Mouse (Mus musculus) intestine, postnatal 0 days (tissue): ENCODE measurements around the gene Zhx3. TPM values are rescaled to one million over a fixed set of nuclear protein-coding genes. Genes with fewer than 3 reads are reported as not detected.

ENCODE experiments used
- ATAC-seq: fragments of 200-750 bp; cut with Nextera tagmentation; 2 replicates; pipeline ENCODE4 v1.8.0; 2017; ENCODE audit warnings: mild to moderate bottlenecking, moderate TSS enrichment, moderate library complexity
- H3K27ac ChIP-seq: fragments of 300-500 bp; sonication (generic); 2 replicates; pipeline ENCODE4 v1.5.1; 2014; ENCODE audit warnings: mild to moderate bottlenecking, low read depth, low read length, moderate library complexity
- H3K27me3 ChIP-seq: fragments of 300-500 bp; sonication (generic); replicated peaks from 2 replicates; pipeline ENCODE4 v1.6.1; 2014; ENCODE audit warnings: low read length, mixed read lengths; ENCODE audit not compliant: control insufficient read depth, insufficient read depth
- H3K36me3 ChIP-seq: fragments of 300-500 bp; sonication (generic); 2 replicates; pipeline ENCODE4 v1.6.1; 2014; ENCODE audit warnings: mild to moderate bottlenecking, moderate library complexity; ENCODE audit not compliant: control insufficient read depth, insufficient read depth
- H3K4me1 ChIP-seq: fragments of 300-500 bp; sonication (generic); replicated peaks from 2 replicates; pipeline ENCODE4 v1.6.1; 2014; ENCODE audit warnings: antibody characterized with exemption, low read length, mixed read lengths; ENCODE audit not compliant: control insufficient read depth, insufficient read depth
- H3K4me2 ChIP-seq: fragments of 300-500 bp; sonication (generic); replicated peaks from 2 replicates; pipeline ENCODE4 v1.6.1; 2014; ENCODE audit warnings: low read depth, mild to moderate bottlenecking, moderate library complexity
- H3K4me3 ChIP-seq: fragments of 300-500 bp; sonication (generic); 2 replicates; pipeline ENCODE4 v1.5.1; 2014; ENCODE audit warnings: low read depth, low read length
- H3K9ac ChIP-seq: fragments of 300-500 bp; sonication (generic); 2 replicates; pipeline ENCODE4 v1.6.1; 2014; ENCODE audit warnings: mild to moderate bottlenecking, low read depth, low read length
- H3K9me3 ChIP-seq: fragments of 300-500 bp; sonication (generic); 2 replicates; pipeline ENCODE4 v1.6.1; 2016; ENCODE audit warnings: mixed run types; ENCODE audit not compliant: control insufficient read depth
- CTCF ChIP-seq: sonication (generic); IDR thresholded peaks from 2 replicates; pipeline ENCODE4 v1.5.1; 2016; ENCODE audit warnings: low read depth, mild to moderate bottlenecking, control low read depth, antibody characterized with exemption, moderate library complexity
- WGBS: fragments of 180-500 bp; shearing (Covaris S2); extraction: QIAGEN DNeasy Blood & Tissue Kit; methylation state at CpG from one replicate; pipeline ENCODE4 v1.1.7; 2014; 5-methylcytosine and 5-hydroxymethylcytosine counted together
- polyA plus RNA-seq: library from polyadenylated mRNA; unstranded; fragments of >200 nt; fragmentation: Nextera tagmentation; extraction: Ambion mirVana; gene quantifications from 2 replicates; pipeline ENCODE4 v1.2.1, GENCODE M21; 2015

The Zhx3 gene
- polyA plus RNA-seq, 1 experiment from 2014 or later: 3.5 TPM

GRCm38 (mm10) chr2:160865266-160865665 lies 7.5 kb downstream of the Zhx3 start:
- 88% methylated on average over 2 of the region's 2 CpGs for WGBS
- no peak overlapping the region for H3K9ac ChIP-seq

GRCm38 (mm10) chr2:160864112-160864511 lies 8.7 kb downstream of the Zhx3 start:
- Histone ChIP-seq H3K36me3 (no peaks in the 10 kb centered on the region), H3K4me3 (no peak overlapping the region), H3K4me2 (no peak overlapping the region), H3K27ac (no peak overlapping the region), H3K4me1 (0 out of 2 replicates have a peak, but pooled peaks cover 4% of the 10 kb centered on the region), H3K9ac (no peak overlapping the region), H3K27me3 (no peaks in the 10 kb centered on the region), H3K9me3 (no peaks in the 10 kb centered on the region)
- TF ChIP-seq CTCF: no peak
- WGBS: 92% methylated on average over 1 of the region's 1 CpGs
- ATAC-seq: no peak

More at GRCm38 (mm10) chr2:160865266-160865665, 7.5 kb downstream of the Zhx3 start:
- Histone ChIP-seq H3K27ac (no peak overlapping the region), H3K36me3 (no peaks in the 10 kb centered on the region), H3K27me3 (no peaks in the 10 kb centered on the region), H3K9me3 (no peaks in the 10 kb centered on the region), H3K4me1 (0 out of 2 replicates have a peak, but pooled peaks cover 2% of the 10 kb centered on the region), H3K4me3 (no peak overlapping the region), H3K4me2 (no peak overlapping the region)
- TF ChIP-seq CTCF: no peak
- ATAC-seq: no peak

- 73% methylated on average over 1 of the region's 1 CpGs for WGBS
- Histone ChIP-seq H3K27ac (no peak overlapping the region), H3K4me1 (0 out of 2 replicates have a peak, but pooled peaks cover 4% of the 10 kb centered on the region), H3K4me2 (no peak overlapping the region), H3K4me3 (no peak overlapping the region), H3K9ac (no peak overlapping the region), H3K9me3 (no peaks in the 10 kb centered on the region), H3K36me3 (no peaks in the 10 kb centered on the region), H3K27me3 (no peaks in the 10 kb centered on the region)
- ATAC-seq: no peak
- no peak for TF ChIP-seq CTCF
Measured at GRCm38 (mm10) chr2:160860363-160860762, 12.4 kb downstream of the Zhx3 start.

- 81% methylated on average over 5 of the region's 5 CpGs for WGBS
- ATAC-seq: no peak
- no peak overlapping the region for H3K9ac ChIP-seq
- H3K27me3 ChIP-seq: no peaks in the 10 kb centered on the region
- no peaks in the 10 kb centered on the region for H3K36me3 ChIP-seq
- H3K4me3 ChIP-seq: no peak overlapping the region
- H3K4me1 ChIP-seq: 0 out of 2 replicates have a peak, but pooled peaks cover 4% of the 10 kb centered on the region
- H3K4me2 ChIP-seq: no peak overlapping the region
- no peaks in the 10 kb centered on the region for H3K9me3 ChIP-seq
- H3K27ac ChIP-seq: no peak overlapping the region
- TF ChIP-seq CTCF: peak; percentile 25; the same call in 1 of the 2 replicates
Measured at GRCm38 (mm10) chr2:160856359-160857102, 16.3 kb downstream of the Zhx3 start.

- Histone ChIP-seq H3K27ac (no peak overlapping the region), H3K4me1 (no peaks in the 10 kb centered on the region), H3K9me3 (no peaks in the 10 kb centered on the region), H3K4me3 (no peak overlapping the region), H3K36me3 (no peaks in the 10 kb centered on the region), H3K4me2 (no peak overlapping the region), H3K27me3 (no peaks in the 10 kb centered on the region), H3K9ac (no peak overlapping the region)
- no peak for ATAC-seq
- no peak for TF ChIP-seq CTCF
Measured at GRCm38 (mm10) chr2:160854687-160855086, 18.1 kb downstream of the Zhx3 start.

GRCm38 (mm10) chr2:160850360-160850759 lies 22.4 kb downstream of the Zhx3 start:
- no peaks in the 10 kb centered on the region for H3K9me3 ChIP-seq
- no peaks in the 10 kb centered on the region for H3K4me1 ChIP-seq
- no peaks in the 10 kb centered on the region for H3K36me3 ChIP-seq
- no peak for ATAC-seq
- 84% methylated on average over 3 of the region's 3 CpGs for WGBS
- no peak overlapping the region for H3K4me3 ChIP-seq
- no peak overlapping the region for H3K27ac ChIP-seq
- no peak for TF ChIP-seq CTCF
- H3K27me3 ChIP-seq: no peaks in the 10 kb centered on the region
- no peak overlapping the region for H3K9ac ChIP-seq
- H3K4me2 ChIP-seq: no peak overlapping the region
